Mouse (Mus musculus) MEL-GATA-1-ER (cell line): ENCODE measurements around the gene Mertk.

ENCODE experiments used
- DNase-seq: peaks from one replicate; pipeline ENCODE4 v3.0.0-alpha.2; 2012; ENCODE audit warnings: low read depth; ENCODE audit errors: extremely low read depth

Gene Mertk

DNA sequence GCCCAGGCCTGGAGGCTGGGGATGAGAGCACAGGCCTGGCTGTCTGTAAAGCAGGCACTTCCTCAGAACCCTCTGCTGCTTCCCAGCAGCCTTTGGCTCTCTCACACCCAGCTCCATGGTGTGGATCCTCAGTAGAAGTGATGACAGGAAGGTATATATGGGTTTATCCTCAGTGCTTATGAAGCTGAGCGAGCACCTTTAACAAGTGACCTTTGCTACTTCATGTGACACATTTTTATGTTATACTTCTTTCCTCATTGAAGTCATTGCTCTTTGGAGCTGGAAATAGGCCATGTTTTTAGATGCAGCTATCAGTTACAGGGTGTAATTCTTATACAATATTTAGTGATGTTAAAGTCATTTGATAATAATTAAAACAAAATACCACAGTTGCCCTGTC lies 67.0 kb downstream of the Mertk start:
- DNase-seq = no peak

GRCm38 (mm10) chr2:128768545-128769247 lies 69.9 kb downstream of the Mertk start:
- DNase-seq = no peak

- DNase-seq = no peak
These were observed 71.8 kb downstream of the Mertk start for GRCm38 (mm10) chr2:128770557-128770956.

GRCm38 (mm10) chr2:128771048-128771447 lies 72.3 kb downstream of the Mertk start:
- no peak for DNase-seq

GRCm38 (mm10) chr2:128771750-128772338 lies 73.1 kb downstream of the Mertk start:
- no peak for DNase-seq

- no peak for DNase-seq
These were observed 83.5 kb downstream of the Mertk start for GRCm38 (mm10) chr2:128782231-128782630.

DNA sequence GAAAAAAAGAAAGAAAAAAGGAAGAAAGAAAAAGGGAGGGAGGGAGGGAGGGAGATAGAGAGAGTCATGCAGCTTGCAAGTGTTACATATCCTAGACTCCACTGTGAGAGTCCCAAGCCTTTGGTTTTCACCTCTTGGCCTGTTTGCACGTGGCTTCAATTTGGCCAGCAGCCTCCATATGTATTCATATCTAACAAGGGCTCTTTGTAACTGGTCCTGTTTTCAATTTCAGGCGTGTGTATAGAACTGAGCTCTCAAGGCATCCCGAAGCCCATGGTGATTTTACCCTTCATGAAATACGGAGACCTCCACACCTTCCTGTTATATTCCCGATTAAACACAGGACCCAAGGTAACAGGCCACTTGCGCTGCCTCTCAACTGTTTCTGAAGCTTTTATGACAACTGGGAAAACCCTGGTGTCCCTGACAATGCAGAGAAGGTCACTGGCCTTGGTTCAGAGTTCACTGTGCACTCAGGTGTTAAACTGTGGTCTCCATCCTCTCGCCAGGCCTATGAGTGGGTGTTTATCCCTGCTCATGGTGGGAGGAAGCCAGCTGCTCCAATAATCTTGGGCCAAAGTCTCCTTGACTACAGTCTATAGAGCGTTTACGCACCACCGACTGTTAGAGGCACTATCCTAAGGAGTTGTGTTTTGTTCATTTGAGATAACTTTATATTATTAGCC lies 85.0 kb downstream of the Mertk start:
- DNase-seq = no peak

DNA sequence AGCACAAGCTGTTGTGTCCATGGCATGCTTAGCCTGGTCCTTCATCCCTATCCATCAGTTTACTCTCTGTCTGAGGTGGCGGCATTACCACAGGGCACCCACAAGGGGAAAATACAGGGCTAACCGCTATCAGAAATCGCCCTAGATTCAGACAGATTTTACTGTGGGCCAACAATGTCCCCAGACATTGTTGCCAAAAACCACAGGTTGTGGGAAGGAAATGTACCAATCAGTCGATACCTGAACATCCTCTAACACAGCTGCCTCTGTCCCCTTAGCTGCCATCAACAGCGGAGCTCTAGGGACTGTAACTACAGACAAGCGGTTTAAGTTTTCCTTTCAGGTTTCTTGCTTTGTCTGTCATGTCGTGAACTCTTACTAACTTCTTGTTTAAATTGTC lies 86.1 kb downstream of the Mertk start:
- DNase-seq = no peak

GRCm38 (mm10) chr2:128786341-128786740 lies 87.6 kb downstream of the Mertk start:
- DNase-seq = no peak

- DNase-seq = no peak
These were observed 88.0 kb downstream of the Mertk start for GRCm38 (mm10) chr2:128786795-128787194.

DNA sequence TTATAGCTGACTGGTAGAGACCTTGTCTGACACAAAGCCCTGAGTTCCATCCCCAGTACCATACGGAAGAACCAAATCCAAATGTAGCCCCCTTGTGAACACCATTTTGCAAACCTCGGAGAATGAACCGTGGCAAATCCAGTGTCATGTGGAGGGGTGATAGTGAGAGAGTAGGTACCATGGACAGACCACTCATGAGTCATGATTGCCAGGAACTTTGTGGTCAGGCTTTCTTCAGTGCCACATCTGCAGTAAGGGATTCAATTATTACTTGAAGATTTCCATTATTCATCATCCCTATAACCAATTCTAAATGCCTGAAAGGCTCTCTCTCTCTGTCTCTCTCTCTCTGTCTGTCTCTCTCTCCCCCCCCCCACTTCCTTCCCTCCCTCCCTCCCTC lies 89.0 kb downstream of the Mertk start:
- DNase-seq = no peak

DNA sequence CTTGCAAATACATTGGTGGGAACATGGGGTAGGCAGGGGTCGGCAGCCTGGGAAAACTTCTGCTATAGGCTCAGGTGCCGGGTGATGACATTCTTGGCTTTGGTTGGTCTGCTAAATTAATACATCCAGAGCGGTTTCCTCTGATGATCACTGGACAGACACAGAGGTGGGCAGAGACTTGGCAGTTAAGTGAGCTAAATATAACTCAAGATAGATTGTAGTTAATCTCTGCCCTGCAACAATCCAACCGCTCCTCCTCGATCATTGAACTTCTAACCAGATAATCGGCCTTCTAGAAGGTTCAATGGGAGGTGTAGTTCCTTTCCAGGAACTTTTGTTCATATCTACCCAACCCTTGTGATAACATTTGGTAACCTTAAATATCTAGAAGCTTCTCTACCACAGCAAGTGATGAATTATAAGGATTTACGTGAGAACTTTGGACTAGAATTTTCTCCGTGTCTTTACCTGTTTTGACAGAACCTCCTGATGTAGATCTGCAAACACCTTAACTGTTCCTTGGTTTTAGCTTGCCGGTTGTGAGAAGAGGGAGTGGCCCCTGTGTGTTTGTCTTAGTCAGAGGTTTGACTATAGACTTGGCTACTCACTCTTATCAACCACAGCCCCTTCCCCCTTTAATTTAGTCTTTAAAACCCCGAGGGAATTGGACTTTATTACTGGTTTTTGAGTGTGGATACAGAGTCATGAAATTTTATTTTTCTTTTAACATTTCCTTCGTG lies 92.3 kb downstream of the Mertk start:
- DNase-seq = no peak

DNA sequence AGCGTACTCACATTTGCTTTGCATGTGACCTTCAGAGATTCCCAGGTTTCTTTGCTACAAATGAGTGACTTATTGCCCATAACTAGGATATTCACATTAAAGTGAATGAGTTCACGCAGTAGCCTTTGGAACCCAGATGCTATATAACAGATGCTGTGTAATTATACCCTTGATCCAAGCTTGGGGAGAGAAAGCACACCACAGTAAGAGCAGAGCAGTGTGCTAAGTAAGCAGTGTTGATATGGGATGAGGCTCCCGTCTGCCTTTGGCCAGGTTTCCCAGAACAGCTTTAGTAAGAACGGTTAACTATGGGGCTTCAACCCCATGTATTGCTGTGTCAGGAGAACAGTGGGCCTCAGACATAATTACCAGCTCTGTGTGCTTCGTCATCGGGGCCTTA lies 95.2 kb downstream of the Mertk start:
- no peak for DNase-seq

DNA sequence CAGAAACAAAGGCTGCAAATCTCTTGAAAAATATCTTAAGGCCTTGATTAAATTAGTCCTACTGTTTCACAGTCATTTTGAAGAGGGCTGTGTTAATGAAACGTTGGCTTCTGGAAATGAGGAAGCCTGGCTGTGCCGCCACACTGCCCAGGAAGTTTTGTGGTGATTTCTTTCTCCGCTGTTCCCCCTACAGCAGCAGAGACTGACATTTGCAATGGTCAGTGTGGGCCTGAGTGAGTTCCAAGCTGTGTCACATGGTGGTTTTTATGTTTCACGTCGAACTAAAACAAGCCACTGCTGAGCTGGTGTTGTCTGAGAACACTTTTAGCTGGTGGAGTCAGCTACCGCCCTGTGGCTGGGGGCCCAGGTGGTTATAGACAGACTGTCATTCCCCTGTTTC lies 97.7 kb downstream of the Mertk start:
- DNase-seq = no peak

DNA sequence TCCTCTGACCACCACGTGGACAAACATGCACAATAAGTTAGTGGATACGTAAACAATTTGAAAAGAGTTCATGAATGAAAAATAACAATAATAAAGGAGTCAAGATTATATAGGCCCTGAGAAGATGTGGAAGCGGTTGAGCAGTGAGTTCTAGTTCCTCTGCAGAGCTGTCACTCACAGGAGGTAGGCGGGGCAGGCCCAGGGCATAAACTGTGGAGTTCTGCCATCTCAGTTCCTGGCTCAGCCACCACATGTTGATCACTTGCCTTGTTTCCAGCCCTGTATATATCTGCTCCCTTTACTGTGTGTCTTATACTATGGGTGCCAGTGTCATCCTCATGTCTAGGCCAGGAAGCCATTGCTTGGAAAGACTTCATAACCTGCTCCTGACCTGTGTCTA lies 104.7 kb downstream of the Mertk start:
- DNase-seq = no peak

- DNase-seq = no peak
These were observed 106.6 kb downstream of the Mertk start for GRCm38 (mm10) chr2:128805341-128805740.

DNA sequence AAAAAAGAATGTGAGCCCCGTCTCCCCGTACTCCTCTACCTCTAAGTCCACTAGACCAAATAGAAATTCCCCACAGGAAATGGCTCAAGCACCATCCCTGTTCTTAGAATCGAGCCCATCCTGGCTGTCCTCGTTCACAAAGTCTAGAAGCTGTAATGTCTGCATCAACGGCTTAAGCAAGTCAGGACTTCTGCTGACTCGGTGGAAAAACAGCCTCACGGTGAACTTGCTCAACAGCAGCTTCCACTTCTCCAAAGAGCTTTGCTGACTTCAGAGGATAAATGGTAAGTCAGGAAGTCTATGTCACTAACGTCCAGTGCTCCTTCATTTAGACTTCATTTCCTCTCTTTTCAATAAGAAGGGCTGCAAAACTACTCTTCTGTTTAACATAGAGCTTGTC lies 107.8 kb downstream of the Mertk start:
- DNase-seq = no peak

DNA sequence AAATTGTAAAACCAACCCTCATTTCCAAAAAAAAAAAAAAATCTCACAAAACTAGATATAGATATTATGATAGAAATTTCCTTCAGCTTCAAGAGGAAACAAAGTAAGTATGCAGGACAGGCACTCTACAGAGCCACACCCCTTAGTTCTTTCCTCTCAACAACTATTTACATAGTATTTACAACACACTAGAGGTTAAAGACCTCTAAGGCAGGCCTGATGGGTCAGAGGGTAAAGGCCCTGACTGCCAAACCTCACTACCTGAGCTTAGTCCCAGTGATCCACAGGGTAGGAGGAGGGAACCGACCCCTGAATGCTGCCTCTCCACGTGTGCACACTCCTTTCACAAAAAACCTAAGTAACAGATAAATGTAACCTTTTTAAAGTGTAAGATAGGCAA lies 114.0 kb downstream of the Mertk start:
- no peak for DNase-seq

GRCm38 (mm10) chr2:128816311-128816710 lies 117.6 kb downstream of the Mertk start:
- no peak for DNase-seq

- no peak for DNase-seq
These were observed 118.2 kb downstream of the Mertk start for GRCm38 (mm10) chr2:128816916-128817315.

DNA sequence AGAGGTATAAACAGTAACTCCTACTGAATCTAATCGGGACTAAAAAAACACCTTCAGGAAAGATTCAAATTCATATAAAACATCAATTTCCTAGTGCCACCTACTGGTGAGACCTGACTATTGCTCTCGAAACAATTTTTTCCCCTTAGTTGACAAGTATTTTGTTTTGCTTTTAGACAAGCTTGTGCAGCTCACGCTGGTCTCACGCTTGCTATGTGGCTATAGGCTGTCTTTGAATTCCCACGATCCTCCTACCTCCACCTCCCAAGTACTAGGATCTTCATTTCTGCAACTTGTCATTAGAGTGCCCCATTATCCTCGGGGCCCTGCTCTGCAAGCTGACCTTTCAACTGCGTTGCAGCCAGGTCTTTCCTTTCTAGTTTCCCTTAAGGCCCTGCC lies 118.6 kb downstream of the Mertk start:
- DNase-seq = peak; percentile 77
